Mouse (Mus musculus): Measurements from ENCODE around the gene Pde8b.

Pde8b gene

DNA sequence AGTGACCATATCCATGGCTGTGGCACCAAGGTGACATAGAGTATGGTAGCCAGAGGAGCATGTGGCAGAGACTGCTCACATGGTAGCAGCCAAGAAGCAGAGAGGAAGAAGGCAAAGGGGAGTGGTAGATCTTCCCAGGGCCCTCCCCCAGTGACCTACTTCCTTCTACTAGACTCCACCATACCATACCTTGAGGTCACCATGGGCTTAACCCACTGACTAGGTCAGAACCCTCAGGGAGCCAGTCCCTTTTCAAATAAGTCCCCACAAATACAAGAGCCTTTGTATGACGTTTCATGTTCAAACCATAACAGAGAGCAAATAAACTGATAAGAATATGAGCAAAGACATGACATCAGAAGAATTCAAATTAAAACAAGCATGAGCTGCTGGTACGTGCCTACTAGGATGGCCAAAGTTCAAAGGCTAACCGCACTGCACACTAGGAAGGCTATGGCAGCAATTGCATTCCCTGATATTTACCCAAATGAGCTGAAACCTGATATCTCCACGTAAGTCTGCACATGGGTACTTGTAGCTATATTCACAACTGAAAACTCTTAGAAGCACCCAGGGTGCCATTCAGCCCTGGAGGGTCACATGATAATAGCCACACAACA, 109.6 kb downstream of the Pde8b start:
- DNase-seq: no peak

DNA sequence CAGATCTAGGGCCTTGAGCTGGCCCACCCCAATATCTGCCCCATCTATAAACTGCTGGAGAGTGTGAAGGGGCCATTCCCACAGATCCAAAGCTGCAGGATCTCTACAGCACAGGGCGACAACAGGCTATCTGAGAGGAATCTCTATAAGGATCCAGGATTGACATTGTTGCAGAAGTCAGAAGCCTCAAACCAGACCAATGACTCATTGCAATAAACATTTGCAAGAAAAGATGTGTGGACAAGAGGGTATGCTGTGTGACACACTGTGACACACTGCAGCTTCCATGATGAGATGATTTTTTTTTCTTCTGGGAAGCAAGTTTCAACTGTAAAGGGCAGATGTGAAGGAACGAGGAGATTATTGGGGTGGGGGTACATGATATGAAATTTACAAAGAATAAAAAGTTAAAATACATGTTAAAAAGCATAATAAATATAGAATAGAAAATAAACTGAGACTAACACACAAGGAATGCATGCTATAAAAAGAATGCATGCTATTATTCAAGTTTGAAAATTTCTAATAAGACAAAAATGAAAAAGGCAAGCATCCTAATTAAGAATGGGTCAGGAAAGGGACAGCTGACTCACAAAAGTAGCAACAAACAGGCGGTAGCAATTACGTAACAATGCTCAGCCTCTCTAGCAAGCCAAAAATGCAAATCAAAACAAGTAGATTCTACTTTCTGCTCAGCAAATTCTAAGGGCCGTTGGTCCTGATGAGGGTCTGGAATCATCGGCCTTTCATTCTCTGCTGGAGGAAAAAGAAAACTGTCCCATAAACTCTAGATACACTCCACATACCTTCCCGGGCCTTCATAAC, 114.6 kb downstream of the Pde8b start:
- no peak for DNase-seq

DNA sequence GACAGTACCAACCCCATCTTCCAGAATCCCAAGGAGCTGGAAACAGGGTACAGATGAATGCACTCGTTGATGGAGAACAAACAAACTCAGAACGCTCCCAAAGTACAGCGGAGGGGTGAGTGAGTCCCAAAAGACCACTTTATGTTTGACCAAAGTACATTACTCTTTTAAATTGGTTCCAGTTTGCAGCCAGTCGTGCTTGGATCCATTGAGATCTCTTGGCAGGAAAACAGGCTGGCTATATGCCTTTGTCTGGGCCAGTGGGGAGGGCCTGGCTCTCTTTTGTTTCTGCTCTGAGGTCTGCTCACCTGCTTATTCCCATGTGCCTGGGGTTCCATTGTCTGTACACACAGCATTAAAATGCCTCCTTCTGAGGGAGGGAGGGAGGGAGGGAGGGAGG, 118.3 kb downstream of the Pde8b start:
- no peak for DNase-seq

DNA sequence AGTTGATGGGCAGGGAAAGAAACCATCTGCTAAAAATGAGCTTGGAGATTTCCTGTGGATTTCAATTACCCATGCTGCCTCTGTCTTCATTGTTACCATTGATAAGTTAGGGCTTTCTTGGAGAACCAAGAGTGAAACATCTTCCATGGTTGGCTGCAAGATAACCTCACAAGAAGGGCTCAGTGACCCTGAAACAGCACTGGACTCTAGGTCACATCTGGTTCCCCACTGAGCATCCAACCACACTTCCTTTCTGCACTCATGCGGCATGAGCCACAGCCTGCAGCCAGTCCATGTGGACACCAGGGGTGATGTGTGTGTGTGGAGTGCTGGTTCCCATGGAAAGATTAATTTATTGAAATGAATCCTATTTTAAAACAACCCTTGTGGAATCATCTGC, 119.1 kb downstream of the Pde8b start:
- DNase-seq: no peak

DNA sequence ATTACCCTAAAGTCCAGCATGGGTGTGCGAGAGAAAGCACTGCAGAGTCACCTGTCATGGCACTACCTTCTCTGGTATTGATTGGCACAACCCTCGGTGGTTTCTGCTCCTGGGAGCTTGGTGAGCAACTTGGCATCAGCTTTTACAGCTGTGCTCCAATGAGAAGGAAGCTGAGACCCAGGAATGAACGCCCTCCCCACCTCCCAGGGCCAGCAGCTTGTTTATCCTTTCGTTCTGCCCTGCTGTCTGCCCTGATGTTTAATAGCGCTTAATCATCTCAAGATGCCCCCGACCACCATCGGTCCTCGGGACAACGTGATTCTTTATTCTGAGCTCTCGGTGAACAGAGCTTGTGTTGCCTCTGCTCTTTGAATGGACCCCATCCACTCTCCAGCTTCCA, 122.8 kb downstream of the Pde8b start:
- DNase-seq: no peak

DNA sequence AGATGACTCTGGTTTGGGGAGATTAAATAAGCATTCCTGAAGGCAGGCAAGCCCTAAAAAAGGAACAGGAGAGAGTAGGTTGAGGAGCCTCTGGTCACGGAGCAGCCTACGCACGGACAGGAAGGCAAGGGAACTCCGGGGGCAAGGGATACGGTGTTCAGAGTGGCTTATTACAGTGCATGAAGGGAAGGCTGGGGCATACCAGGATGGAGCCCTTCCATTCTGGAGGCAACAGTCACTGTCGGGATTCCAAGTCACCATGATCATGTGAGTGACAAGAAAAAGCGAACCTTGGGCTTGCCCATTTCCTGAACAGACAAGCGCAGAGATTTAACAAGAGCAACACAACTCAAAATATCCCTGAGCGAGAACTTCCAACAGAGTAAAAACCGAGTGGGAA, 123.3 kb downstream of the Pde8b start:
- DNase-seq: no peak

DNA sequence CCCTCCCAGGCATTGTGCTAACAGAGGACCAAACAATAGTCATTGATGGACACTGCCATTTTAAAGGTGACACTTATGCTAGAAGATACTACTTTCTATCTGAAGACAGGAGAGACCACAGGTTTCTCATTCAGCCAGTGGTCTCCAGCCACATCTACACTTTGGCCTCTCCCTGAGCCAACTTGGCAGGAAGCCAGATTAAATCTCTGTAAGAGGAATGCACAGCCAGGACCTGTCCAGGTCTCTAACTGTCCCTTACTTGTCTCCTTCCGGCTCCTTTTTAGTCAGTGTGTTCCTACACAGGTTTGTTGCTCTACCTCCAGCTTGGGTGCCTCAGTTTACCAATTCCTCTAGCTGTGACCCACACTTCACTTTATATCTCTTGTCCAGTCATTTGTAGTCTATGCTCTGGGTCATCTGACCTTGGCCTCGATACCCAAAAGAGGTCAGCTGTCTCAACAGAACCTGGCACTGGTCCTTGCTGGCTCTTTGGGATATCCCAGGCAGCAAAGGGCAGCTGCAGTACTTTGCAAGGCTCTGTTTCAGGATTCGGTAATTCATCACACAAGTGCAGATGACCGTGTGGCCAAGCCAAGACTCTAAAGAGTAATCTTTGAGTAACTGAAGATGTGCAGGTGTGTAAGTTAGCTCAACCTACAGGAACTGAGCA, 124.5 kb downstream of the Pde8b start:
- no peak for DNase-seq

DNA sequence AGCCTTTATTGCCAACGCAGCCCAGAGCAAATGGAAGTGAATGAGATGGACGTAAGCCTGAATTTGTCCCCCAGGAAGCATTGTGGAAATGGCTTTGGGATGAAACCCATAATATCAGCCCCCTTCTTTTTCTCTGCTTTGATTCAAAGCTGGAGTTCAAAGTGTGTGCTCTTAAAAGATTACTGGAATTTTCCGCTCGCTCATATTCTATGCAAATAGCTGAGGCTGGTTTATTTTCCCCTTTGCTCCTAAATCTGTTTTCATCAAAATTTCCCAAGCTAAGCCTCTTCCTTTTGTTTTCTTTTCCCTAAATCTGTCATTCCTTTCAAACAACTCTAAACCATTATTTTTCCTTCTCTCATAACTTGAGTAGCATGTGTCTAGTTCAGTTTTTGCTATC, 129.6 kb downstream of the Pde8b start:
- DNase-seq: no peak

DNA sequence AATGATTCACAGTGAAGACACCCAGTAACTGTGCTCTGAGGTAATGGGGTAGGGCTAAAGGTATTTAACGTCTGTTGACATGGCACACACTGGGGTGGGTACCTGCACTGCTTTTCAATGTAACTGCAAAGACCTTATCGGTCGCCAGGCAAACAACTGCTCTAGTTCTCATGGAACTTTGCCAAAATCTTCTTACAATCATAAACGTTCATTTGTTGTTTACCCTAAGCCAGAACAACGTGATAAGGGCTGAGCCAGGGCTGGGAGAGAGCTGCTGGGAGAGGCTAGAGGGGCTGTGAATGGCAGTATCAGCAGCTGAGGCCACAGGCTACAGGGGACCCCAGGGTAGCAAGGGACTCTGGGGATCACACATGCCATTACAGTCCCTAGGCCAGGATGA, 136.4 kb downstream of the Pde8b start:
- no peak for DNase-seq

DNA sequence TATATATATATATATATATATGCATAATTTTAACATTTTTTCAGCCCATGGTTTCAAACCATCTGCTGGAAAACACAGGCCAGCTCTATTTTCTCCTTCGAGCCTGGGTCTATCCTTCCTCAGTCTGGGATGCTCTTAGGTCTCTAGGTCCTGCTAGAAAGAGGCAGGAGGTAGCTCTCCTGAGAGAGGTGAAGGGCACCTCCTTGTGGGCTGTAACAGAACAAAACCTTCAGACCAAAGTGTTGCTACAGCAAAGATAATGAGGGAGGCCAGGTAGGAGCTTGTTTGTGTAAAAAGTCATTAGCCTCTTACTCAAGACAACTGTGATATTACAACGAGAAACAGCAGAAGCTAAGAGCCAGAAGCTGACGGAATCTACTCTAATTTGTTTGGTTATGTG, 140.6 kb downstream of the Pde8b start:
- DNase-seq: no peak

DNA sequence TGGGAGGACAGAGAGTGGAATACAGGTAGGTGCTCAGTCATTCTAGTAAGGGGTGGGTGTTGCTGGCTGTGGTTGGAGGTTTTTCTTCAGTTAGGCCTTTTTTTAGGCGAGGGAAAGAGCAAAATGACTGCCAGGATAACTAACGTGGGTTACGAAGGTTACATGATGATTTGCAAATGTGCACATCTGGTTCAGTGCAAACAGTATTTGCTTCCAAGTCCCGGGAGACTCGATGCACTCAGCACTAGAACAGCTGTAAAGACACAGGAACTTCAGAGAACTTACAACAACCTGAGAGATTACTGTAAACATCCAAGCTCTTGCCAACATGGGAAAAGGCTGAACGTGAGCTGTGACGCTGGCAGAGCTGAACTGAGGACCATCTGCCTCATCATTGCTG, 142.1 kb downstream of the Pde8b start:
- DNase-seq: no peak

DNA sequence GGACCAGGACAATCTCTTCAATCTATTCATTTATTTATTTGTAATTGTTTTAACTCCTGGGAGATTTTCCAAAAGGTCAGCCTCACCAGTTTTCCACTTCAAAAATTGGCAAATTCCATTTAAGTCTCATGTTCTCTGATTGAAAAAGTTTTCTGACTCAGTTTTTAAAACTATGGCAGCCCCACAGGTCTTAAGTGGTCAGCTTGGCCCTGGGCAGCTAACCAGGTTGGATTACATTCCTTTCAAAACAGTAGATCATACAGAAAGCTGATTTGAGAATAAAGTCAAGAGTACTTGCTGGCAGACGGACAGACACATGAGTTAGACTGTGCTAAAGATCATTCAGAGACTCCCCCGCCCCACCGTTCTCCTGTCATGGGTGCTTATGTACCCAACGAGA, 145.3 kb downstream of the Pde8b start:
- DNase-seq: no peak

DNA sequence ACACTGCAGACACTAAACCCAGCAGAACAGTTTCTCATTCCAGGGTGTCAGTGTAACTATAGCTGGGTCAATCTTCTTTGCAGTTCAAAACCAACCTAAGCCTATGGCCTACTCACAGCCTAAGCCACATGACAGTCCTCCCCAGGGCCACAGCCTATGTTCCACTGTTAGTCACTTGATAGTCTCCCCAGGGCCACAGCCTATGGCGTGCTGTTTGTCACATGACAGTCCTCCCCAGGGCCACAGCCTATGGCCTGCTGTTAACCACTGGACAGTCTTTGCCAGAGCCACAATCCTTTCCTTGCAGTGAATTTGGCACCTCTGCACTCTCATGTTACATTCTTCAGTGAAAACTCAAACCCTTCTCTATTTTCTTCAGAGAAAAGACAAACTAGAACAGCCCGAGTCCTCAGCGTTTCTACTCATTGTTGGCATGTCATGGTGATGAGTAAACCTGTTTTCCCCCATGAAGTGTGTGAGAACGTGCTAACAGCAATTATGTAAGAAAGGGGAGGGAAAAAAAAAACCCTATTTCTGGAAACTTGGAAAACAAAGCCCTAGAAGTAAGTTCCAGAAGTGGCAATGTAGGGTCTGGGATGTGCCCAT, 147.0 kb downstream of the Pde8b start:
- no peak for DNase-seq

DNA sequence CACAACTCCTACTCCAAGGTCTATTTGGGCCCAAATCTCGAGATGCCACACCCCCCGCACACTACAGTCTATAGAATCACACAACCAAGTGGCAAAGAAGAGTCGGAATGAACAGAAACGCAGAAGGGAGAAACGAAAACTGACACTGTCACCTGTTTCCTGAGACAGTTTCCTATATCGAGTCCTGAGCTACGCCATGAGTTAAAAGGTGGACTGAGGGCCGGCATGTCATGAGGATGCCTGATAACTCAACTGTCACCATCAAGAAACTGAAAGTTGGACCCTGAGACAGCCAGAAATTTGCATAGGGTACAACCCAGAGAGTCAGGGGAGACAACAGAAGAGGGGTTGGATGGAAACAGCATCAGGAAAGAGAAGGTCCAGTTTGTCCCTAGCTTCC, 148.8 kb downstream of the Pde8b start:
- no peak for DNase-seq

DNA sequence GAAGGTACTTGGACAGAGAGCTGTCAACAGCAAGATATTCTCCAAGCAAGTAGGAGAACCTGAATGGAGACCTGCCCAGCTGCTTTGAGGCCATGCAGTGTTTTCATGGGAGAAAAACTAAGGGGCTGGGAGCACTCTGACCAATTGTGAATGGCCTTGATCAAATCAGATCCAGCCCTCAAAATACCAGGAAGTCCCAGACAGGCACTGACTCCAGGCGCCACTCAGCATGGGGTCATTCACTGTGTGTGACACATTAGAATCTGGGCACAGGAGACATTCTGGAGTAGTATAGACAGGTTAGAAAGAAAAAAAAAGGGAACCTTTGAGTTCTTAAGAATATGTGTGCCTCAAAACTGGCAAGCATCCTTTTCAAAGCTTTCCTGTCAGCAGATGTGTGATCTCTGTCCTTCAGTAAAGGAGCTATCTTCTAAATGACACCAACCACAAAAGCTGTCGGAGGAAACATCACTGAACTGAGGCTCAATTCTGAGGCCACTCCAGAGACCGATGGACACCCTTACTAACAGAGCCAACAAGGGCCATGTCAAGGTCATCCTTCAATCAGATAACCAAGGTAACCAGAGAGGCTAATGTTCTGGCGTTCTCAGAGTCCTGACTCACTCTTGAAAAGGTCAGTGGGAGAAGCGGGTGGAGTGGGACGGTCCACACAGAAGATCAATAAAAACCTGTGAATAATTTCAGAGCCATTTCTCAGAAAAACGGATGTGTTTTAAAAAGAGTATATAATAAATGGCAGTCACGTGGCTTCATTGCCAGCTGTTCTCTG, 151.0 kb downstream of the Pde8b start:
- DNase-seq: no peak

DNA sequence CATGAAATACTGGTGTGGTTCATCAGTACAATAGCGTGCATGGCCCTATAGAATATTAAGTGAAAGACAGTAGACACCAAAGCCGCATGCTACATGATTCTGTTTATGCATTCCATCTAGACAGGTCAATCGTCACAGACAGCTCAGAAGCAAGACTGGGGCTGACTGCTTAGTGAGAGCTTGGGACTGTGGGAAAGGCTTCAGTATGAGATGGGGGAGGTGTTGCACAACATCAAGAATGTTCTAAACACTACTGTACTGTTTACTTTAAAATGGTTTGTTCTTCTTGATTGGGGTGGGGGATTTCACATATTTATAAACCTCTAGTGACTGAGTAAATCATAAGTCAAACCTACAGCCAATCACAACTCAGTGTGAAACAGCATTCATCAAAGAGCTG, 153.5 kb downstream of the Pde8b start:
- no peak for DNase-seq

DNA sequence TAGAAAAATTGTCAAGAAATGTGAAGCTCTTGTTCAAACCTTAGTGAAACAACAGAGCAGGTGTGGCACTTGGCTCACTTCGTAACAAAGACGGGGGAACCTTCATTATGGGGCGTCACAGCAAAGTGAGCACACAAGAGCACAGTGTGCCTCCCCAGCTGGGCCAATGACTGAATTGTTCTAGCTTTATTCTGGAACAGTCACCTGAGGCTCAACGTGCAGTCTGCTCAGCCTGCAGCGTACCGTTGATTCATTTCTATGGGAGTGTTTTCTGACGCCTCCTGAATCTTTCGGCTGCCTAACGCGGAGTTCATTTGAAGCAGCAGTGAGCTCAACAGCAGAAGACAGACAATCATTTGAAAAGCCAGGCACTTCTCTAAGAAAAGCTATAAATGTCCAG, 154.3 kb downstream of the Pde8b start:
- no peak for DNase-seq

DNA sequence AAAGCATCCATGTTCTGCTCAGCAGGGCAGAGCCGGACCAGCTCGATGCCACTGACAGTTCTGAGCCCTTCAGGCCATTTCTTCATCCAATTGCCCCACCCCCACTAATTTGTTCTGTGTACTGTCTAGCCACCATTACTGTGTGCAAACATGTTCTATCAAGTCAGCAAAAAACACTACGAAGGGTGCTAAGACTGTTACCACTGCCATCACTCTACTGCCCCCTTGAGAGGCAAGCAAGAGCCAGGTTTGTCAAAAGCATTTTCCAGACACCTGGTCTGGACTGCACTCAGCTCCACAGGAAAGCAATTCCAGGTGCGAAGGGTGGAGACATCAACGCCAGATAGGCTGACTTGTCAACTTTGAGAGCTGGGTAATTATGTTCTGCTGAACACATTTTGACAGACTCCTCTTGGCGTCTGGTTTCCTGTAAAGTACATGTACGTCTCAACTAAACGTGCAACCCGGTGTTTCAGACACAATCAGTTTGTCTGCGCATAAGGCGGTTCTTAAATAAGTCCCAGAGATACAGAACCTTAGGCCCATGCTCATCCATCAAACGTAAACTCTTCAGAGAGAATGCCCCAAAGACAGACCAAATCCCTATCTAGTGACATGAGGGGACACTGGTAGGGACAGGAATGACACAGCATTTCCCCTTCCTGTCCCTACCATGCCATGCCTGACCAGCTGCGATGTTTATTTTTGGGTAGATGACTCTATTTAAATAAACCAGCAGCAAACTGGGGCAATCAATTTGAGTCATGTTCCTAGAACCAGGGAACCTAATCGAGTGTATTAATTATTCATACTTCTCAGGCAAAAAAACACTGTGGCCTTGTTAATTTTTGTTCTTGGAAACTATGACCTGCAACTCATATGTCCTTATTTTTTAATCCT, 158.3 kb downstream of the Pde8b start:
- DNase-seq: no peak

DNA sequence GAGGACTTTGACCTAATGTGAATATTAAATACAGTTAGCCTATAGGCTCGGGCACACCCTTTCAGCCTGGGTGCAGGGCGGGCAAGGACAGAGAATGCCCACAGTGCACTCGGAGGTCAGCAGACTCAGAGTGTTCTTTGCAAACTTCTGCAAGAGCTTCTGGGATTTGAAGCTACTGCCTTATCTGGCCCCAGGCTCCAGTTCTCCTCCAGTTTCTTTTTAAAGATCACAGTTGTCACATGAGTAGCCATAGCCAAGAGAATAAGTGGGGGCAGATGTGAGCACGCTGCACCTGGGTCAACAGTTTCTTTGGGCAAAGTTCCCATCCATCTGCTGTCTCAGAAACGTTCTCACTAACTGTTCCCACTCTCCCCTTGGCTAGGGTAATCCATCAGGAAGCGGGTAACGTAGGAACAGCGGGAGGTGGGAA, 162.8 kb downstream of the Pde8b start:
- no peak for DNase-seq

DNA sequence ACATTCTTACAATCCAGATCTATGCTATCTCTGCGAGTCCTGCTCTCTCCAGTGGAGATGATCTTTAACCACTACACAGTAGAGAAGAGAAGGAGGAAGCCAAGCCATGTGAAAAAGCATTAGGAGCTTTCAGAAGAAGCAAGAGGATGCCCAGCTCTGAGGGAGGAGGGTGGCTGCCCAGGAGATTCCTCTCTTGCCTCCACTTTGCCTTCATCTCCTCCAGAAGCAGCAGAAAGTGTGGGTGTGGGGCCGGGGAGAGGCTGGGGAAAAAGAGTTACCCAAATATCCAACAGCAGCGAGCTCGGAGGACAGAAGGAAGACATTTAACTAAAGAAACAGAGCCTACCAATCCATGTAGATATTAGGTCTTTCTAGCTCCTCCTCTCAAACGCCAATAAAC, 164.1 kb downstream of the Pde8b start:
- no peak for DNase-seq

DNA sequence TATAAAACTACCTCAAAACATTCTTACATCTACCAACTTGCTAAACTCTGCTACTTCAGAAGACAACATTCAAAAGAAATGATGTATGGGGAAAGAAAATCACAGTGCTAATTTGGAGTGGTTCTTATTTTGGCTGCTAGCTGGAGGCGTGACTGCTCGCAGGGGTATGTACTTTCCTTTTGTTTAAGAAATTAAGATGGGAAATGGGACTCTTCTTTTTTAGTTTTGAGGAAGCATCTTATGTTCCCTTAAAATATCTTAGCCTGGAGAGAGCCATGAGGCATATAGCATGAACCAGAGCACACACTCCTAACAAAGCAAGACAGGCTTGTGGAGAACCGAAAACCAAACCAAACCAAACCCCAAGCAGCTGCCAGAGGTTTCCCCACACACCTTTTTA, 167.5 kb downstream of the Pde8b start:
- no peak for DNase-seq

DNA sequence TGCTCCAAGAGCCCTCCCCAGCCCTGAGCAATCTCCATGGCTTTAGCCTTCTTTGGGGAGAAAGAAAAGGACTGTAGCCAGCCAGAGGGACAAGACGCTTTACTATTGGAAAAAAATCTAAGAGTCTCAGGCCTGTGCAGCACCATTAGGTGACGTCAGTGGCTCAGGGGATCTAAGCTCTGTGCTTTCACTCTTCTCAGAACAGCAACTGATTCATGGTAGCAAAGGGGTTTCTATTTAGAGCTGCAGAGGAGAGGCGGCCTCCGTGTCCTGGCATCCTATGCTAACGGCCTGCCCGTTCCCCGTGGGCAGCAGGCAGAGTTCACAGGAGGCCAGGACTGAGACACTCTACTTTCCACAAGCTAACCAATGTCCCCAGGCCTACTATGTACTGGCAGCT, 169.1 kb downstream of the Pde8b start:
- DNase-seq: no peak

Measured in thymus, postnatal 36 days (tissue).